Mouse (Mus musculus): ENCODE results near the gene Spesp1.

DNA sequence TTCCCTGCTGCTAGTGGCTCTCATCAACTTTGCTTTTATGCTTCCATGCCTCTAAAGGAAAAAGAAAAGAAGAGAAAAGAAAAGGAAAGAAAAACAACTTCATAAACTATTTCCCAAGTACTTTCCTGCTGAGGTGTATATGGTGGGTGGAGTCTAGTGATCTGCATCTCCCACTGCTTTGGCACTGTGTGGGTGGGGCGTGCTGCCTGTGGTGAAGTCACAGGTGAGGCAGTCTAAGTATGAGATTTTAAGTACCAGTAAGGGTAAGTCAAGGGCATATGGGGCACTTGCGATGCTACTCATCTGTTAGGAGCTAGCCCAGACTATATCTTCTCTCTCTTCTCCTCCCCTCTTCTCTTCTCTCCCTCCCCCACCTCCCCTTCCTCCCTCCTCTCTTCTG, 60.0 kb downstream of the Spesp1 start:
- TF ChIP-seq CTCF (IDR thresholded peaks at IDR 0.05; ENCODE audit: control insufficient read depth, insufficient read depth, insufficient replicate concordance, low read depth, low read length): no peak
- TF ChIP-seq POLR2A (IDR thresholded peaks at IDR 0.05; ENCODE audit: control insufficient read depth, low read depth, low read length): no peak
